Mouse (Mus musculus) liver, adult 2 months (tissue): ENCODE results near the gene Tnp2.

ENCODE experiments used
- CTCF ChIP-seq: fragments of 200-500 bp; IDR thresholded peaks from 2 replicates; pipeline ENCODE4 v1.5.1; 2011; ENCODE audit warnings: low read depth, low read length, control low read depth
- POLR2A ChIP-seq: fragments of 200-500 bp; IDR thresholded peaks from 2 replicates; pipeline ENCODE4 v1.6.1; 2011; ENCODE audit warnings: low read length, control low read depth; ENCODE audit not compliant: insufficient read depth; ENCODE audit errors: extremely low read depth

DNA sequence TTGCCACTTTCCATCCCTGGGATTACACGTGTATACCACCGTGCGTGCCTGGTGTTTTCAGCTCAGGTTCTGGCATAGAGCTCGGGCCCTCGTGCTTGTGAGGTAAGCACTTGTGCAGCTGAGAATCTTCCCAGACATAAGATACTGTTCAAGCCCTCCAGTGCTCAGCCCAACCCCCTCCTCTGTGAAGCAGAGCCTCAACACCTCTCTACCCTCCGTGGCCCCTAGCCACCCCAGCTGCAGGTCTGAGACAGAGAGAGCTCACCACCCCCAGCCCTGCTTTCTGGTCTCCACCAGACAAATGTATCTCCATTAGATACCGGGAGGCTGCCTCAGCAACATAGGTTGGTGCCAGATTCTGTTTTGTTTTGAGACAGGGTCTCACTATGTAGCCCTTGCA, 39.2 kb downstream of the Tnp2 start:
- no peak for TF ChIP-seq CTCF
- TF ChIP-seq POLR2A: no peak
